Mouse (Mus musculus) testis, adult 2 months (tissue): ENCODE data around the gene Ncf2. TPM values are rescaled to one million over a fixed set of nuclear protein-coding genes. Genes with fewer than 3 reads are reported as not detected.
"Not testable (repeated sequence)": the region's sequence is repeated elsewhere in the genome, so short reads cannot be mapped to it uniquely, and the experiment has no call there.

ENCODE experiments used
- H3K27ac ChIP-seq: fragments of 200-500 bp; 2 replicates; pipeline ENCODE4 v1.5.1; 2012; ENCODE audit warnings: low read depth, low read length; ENCODE audit not compliant: control insufficient read depth, insufficient read depth
- H3K27me3 ChIP-seq: fragments of 200-500 bp; 2 replicates; pipeline ENCODE4 v1.6.1; 2012; ENCODE audit warnings: mild to moderate bottlenecking, low read length, moderate library complexity; ENCODE audit not compliant: control insufficient read depth, insufficient read depth
- H3K36me3 ChIP-seq: fragments of 200-500 bp; 2 replicates; pipeline ENCODE4 v1.6.1; 2012; ENCODE audit warnings: mild to moderate bottlenecking, low read length; ENCODE audit not compliant: control insufficient read depth, insufficient read depth
- H3K4me1 ChIP-seq: fragments of 200-500 bp; 2 replicates; pipeline ENCODE4 v1.6.1; 2012; ENCODE audit warnings: low read length; ENCODE audit not compliant: control insufficient read depth, insufficient read depth
- H3K4me3 ChIP-seq: fragments of 200-500 bp; 2 replicates; pipeline ENCODE4 v1.5.1; 2012; ENCODE audit warnings: low read depth, mild to moderate bottlenecking, low read length, moderate library complexity, mixed read lengths; ENCODE audit not compliant: control insufficient read depth
- CTCF ChIP-seq: fragments of 200-500 bp; IDR thresholded peaks from 2 replicates; pipeline ENCODE4 v1.5.1; 2012; ENCODE audit warnings: low read depth, mild to moderate bottlenecking, inconsistent platforms, low read length, moderate library complexity; ENCODE audit not compliant: control insufficient read depth, insufficient read depth, insufficient replicate concordance
- POLR2A ChIP-seq: fragments of 200-500 bp; IDR thresholded peaks from 2 replicates; pipeline ENCODE4 v1.6.1; 2012; ENCODE audit warnings: low read depth, mild to moderate bottlenecking, inconsistent platforms, low read length, moderate library complexity; ENCODE audit not compliant: control insufficient read depth
- polyA plus RNA-seq: library from polyadenylated mRNA; depleted of rRNA; stranded (reverse); fragments of >200 nt; gene quantifications from 2 replicates; pipeline ENCODE4 v1.2.3, GENCODE M21; 2012

Gene Ncf2
- polyA plus RNA-seq, 1 experiment = 0.44 TPM

GRCm38 (mm10) chr1:152771016-152771415, 29.0 kb upstream of the Ncf2 start:
- no peak overlapping the region for H3K4me3 ChIP-seq
- H3K36me3 ChIP-seq = peaks cover 1% of the 10 kb centered on the region; the same call in 1 of the 2 replicates
- no peak for TF ChIP-seq POLR2A
- TF ChIP-seq CTCF = no peak
- no peaks in the 10 kb centered on the region; the same call in 1 of the 2 replicates for H3K4me1 ChIP-seq
- no peaks in the 10 kb centered on the region for H3K27me3 ChIP-seq
- no peak overlapping the region for H3K27ac ChIP-seq

- H3K4me3 ChIP-seq, H3K36me3 ChIP-seq, H3K27me3 ChIP-seq, H3K27ac ChIP-seq, H3K4me1 ChIP-seq: not testable (repeated sequence)
Measured at GRCm38 (mm10) chr1:152774601-152775000, 25.4 kb upstream of the Ncf2 start.

GRCm38 (mm10) chr1:152779071-152779737, 20.8 kb upstream of the Ncf2 start:
- H3K4me3 ChIP-seq = no peak overlapping the region
- TF ChIP-seq POLR2A (no peak), CTCF (peak; percentile 76; the same call in 1 of the 2 replicates)
- H3K4me1 ChIP-seq = no peaks in the 10 kb centered on the region
- H3K27ac ChIP-seq = no peak overlapping the region
- no peaks in the 10 kb centered on the region for H3K27me3 ChIP-seq
- no peaks in the 10 kb centered on the region for H3K36me3 ChIP-seq

- TF ChIP-seq POLR2A (no peak), CTCF (no peak)
- H3K4me1 ChIP-seq = no peaks in the 10 kb centered on the region
- no peak overlapping the region for H3K27ac ChIP-seq
- H3K36me3 ChIP-seq = no peaks in the 10 kb centered on the region
- H3K27me3 ChIP-seq = no peaks in the 10 kb centered on the region
- H3K4me3 ChIP-seq = no peak overlapping the region
Measured at GRCm38 (mm10) chr1:152784620-152785019, 15.4 kb upstream of the Ncf2 start.

- not testable (repeated sequence) for H3K4me3 ChIP-seq, H3K4me1 ChIP-seq, H3K27ac ChIP-seq, H3K36me3 ChIP-seq, H3K27me3 ChIP-seq
Measured at GRCm38 (mm10) chr1:152785446-152785845, 14.5 kb upstream of the Ncf2 start.

- no peaks in the 10 kb centered on the region for H3K36me3 ChIP-seq
- no peak overlapping the region for H3K4me3 ChIP-seq
- H3K27ac ChIP-seq = no peak overlapping the region
- TF ChIP-seq POLR2A (no peak), CTCF (no peak)
- H3K4me1 ChIP-seq = no peaks in the 10 kb centered on the region
- H3K27me3 ChIP-seq = no peaks in the 10 kb centered on the region
Measured at GRCm38 (mm10) chr1:152786953-152787352, 13.0 kb upstream of the Ncf2 start.

GRCm38 (mm10) chr1:152788121-152788660, 11.8 kb upstream of the Ncf2 start:
- Histone ChIP-seq H3K27me3 (no peaks in the 10 kb centered on the region), H3K4me1 (no peaks in the 10 kb centered on the region), H3K4me3 (no peak overlapping the region), H3K27ac (no peak overlapping the region), H3K36me3 (no peaks in the 10 kb centered on the region)
- TF ChIP-seq CTCF (no peak), POLR2A (no peak)

- Histone ChIP-seq H3K4me3 (no peak overlapping the region), H3K27ac (no peak overlapping the region), H3K36me3 (no peaks in the 10 kb centered on the region), H3K27me3 (no peaks in the 10 kb centered on the region), H3K4me1 (no peaks in the 10 kb centered on the region)
- no peak for TF ChIP-seq POLR2A
- TF ChIP-seq CTCF = peak; percentile 22; the same call in 1 of the 2 replicates
Measured at GRCm38 (mm10) chr1:152790254-152790653, 9.7 kb upstream of the Ncf2 start.
